Mouse (Mus musculus): ENCODE results near the gene Elavl1.
"Not testable (repeated sequence)": the region's sequence is repeated elsewhere in the genome, so short reads cannot be mapped to it uniquely, and the experiment has no call there.

Gene Elavl1

GRCm38 (mm10) chr8:4258678-4259077 is 66.5 kb downstream of the Elavl1 start:
- DNase-seq (ENCODE audit: low spot score in 2 of 2): no peak

- peak in 1 of 2 experiments; percentile 61 for DNase-seq (ENCODE audit: low spot score in 2 of 2)
Observed at GRCm38 (mm10) chr8:4258233-4258632, 67.0 kb downstream of the Elavl1 start.

- no peak for DNase-seq (ENCODE audit: low spot score in 2 of 2)
Observed at GRCm38 (mm10) chr8:4257350-4257749, 67.9 kb downstream of the Elavl1 start.

- DNase-seq (ENCODE audit: low spot score in 2 of 2): no peak
Observed at GRCm38 (mm10) chr8:4256911-4257310, 68.3 kb downstream of the Elavl1 start.

GRCm38 (mm10) chr8:4255471-4255870 is 69.7 kb downstream of the Elavl1 start:
- DNase-seq (ENCODE audit: low spot score in 2 of 2): not testable (repeated sequence)

- DNase-seq (ENCODE audit: low spot score in 2 of 2): no peak
Observed at GRCm38 (mm10) chr8:4254001-4254400, 71.2 kb downstream of the Elavl1 start.

- DNase-seq (ENCODE audit: low spot score in 2 of 2): peak; percentile 92 to 98
Observed at GRCm38 (mm10) chr8:4252934-4253841, 72.0 kb downstream of the Elavl1 start, which contains the start of gene Snapc2. Gene Snapc2 (plus strand): TSS chr8:4253080.

GRCm38 (mm10) chr8:4252116-4252760 is 73.0 kb downstream of the Elavl1 start:
- DNase-seq (ENCODE audit: low spot score in 2 of 2): no peak

GRCm38 (mm10) chr8:4250306-4250970 is 74.8 kb downstream of the Elavl1 start:
- peak; percentile 56 to 79 for DNase-seq (ENCODE audit: low spot score in 2 of 2)

- no peak for DNase-seq (ENCODE audit: low spot score in 2 of 2)
Observed at GRCm38 (mm10) chr8:4249213-4249612, 76.0 kb downstream of the Elavl1 start.

- no peak for DNase-seq (ENCODE audit: low spot score in 2 of 2)
Observed at GRCm38 (mm10) chr8:4247951-4248540, 77.2 kb downstream of the Elavl1 start, which contains the start of gene Tgfbr3l. Gene Tgfbr3l (plus strand): TSS chr8:4248214.

- DNase-seq (ENCODE audit: low spot score in 2 of 2): no peak
Observed at GRCm38 (mm10) chr8:4247241-4247640, 78.0 kb downstream of the Elavl1 start.

- no peak for DNase-seq (ENCODE audit: low spot score in 2 of 2)
Observed at GRCm38 (mm10) chr8:4245737-4246136, 79.5 kb downstream of the Elavl1 start.

- DNase-seq (ENCODE audit: low spot score in 2 of 2): no peak
Observed at GRCm38 (mm10) chr8:4245061-4245460, 80.2 kb downstream of the Elavl1 start.

- DNase-seq (ENCODE audit: low spot score in 2 of 2): no peak
Observed at GRCm38 (mm10) chr8:4239193-4239890, 85.9 kb downstream of the Elavl1 start.

GRCm38 (mm10) chr8:4238434-4239192 is 86.6 kb downstream of the Elavl1 start, which contains the start of the genes Map2k7 and Gm49320:
Gene Map2k7 (plus strand): TSS chr8:4238740.
Gene Gm49320 (plus strand): TSS chr8:4238865.
- DNase-seq (ENCODE audit: low spot score in 2 of 2): peak; percentile 96 to 100

- no peak for DNase-seq (ENCODE audit: low spot score in 2 of 2)
Observed at GRCm38 (mm10) chr8:4237814-4238433, 87.3 kb downstream of the Elavl1 start.

All from urinary bladder, adult 18-20 months (tissue).